13 mouse cellular contexts compared by ENCODE assay signal in genomic region chr9:63727070-63727469, GRCm38 (mm10). TPM values are rescaled to one million over a fixed set of nuclear protein-coding genes. Genes with fewer than 3 reads are reported as not detected.
DNase-seq lines count a peak whose midpoint lies in the region; ATAC-seq and TF ChIP-seq lines count a peak whose summit lies in the region.
"Had no signal": no experiment of that assay in that cellular context is flagged by ENCODE, and none has a peak within 500 bp of the region (broad histone marks: within the 10 kb centered on the region; RNA-seq: fewer than 3 reads in every experiment).

No protein-coding gene starts in this region.

- ATAC-seq in kidney, postnatal 0 days (replicated peaks; ENCODE audit: low FRiP score, low read depth) = no peak
- peak; percentile 14; the same call in 1 of the 2 replicates for ATAC-seq in stomach, embryonic 14.5 days (ENCODE audit: insufficient number of reproducible peaks, insufficient read depth, low FRiP score, low read depth)
- no peak for ATAC-seq in forebrain, embryonic 12.5 days (ENCODE audit: low FRiP score)
- ATAC-seq: hindbrain, embryonic 16.5 days had no signal

- no peaks in the 10 kb centered on the region for H3K36me3 ChIP-seq in kidney, postnatal 0 days (ENCODE audit: insufficient read depth, low read length)
- H3K36me3 ChIP-seq in stomach, embryonic 14.5 days (ENCODE audit: control insufficient read depth, insufficient read depth, low read length) = no peaks in the 10 kb centered on the region
- 0 out of 2 replicates have a peak, but pooled peaks cover 4% of the 10 kb centered on the region for H3K36me3 ChIP-seq in forebrain, embryonic 12.5 days (replicated peaks)

- H3K4me1 ChIP-seq in kidney, postnatal 0 days (replicated peaks; ENCODE audit: insufficient read depth, low read length) = peaks cover 39% of the 10 kb centered on the region
- H3K4me1 ChIP-seq in stomach, embryonic 14.5 days (ENCODE audit: control insufficient read depth, insufficient read depth, low read length) = peaks cover 12% of the 10 kb centered on the region
- H3K4me1 ChIP-seq in forebrain, embryonic 12.5 days = peaks cover 10% of the 10 kb centered on the region

- WGBS in kidney, postnatal 0 days = 78% methylated on average over 6 of the region's 6 CpGs
- WGBS in stomach, embryonic 14.5 days = 74% methylated on average over 6 of the region's 6 CpGs
- 90% methylated on average over 6 of the region's 6 CpGs for WGBS in forebrain, embryonic 12.5 days

- H3K9me3 ChIP-seq in kidney, postnatal 0 days (replicated peaks; ENCODE audit: low read length) = no peaks in the 10 kb centered on the region
- no peaks in the 10 kb centered on the region for H3K9me3 ChIP-seq in stomach, embryonic 14.5 days (ENCODE audit: control insufficient read depth, low read depth, low read length)
- H3K9me3 ChIP-seq in forebrain, embryonic 12.5 days = no peaks in the 10 kb centered on the region
- H3K9me3 ChIP-seq: forebrain, embryonic 10.5 days had no signal

- no peak for DNase-seq in gastrocnemius, adult 2 months
- no peak for DNase-seq in gastrocnemius, postnatal 14 days
- no peak for DNase-seq in kidney, postnatal 0 days (ENCODE audit: low spot score)
- DNase-seq in kidney, postnatal 10 days = no peak
- DNase-seq in liver = peak; percentile 42
- DNase-seq in right cerebral cortex, postnatal 4 days = no peak
- DNase-seq: cerebellum, adult 11-12 months; lung, postnatal 36 days; right cerebral cortex, postnatal 14 days had no signal

- no peaks in the 10 kb centered on the region for H3K27me3 ChIP-seq in kidney, postnatal 0 days (ENCODE audit: insufficient read depth, low read length)
- no peaks in the 10 kb centered on the region for H3K27me3 ChIP-seq in stomach, embryonic 14.5 days (ENCODE audit: control insufficient read depth, insufficient read depth, low read length)
- no peaks in the 10 kb centered on the region for H3K27me3 ChIP-seq in forebrain, embryonic 12.5 days

- no peak overlapping the region for H3K9ac ChIP-seq in kidney, postnatal 0 days (ENCODE audit: low read depth, low read length)
- H3K9ac ChIP-seq in stomach, embryonic 14.5 days (replicated peaks; ENCODE audit: low read depth, low read length) = no peak overlapping the region
- no peak overlapping the region for H3K9ac ChIP-seq in forebrain, embryonic 12.5 days

- no peak overlapping the region for H3K4me3 ChIP-seq in gastrocnemius, adult 2 months
- no peak overlapping the region for H3K4me3 ChIP-seq in kidney, postnatal 0 days (replicated peaks; ENCODE audit: low read depth, low read length)
- no peak overlapping the region for H3K4me3 ChIP-seq in stomach, embryonic 14.5 days (ENCODE audit: low read depth, low read length)
- H3K4me3 ChIP-seq in forebrain, embryonic 12.5 days (replicated peaks) = no peak overlapping the region
- H3K4me3 ChIP-seq: forebrain, embryonic 10.5 days had no signal

- no peak for TF ChIP-seq CTCF in gastrocnemius, adult 2 months (IDR thresholded peaks at IDR 0.05)
- no peak for TF ChIP-seq CTCF in kidney, postnatal 0 days (IDR thresholded peaks at IDR 0.05; ENCODE audit: low read depth)

- no peak overlapping the region for H3K4me2 ChIP-seq in kidney, postnatal 0 days (ENCODE audit: low read length)
- no peak overlapping the region for H3K4me2 ChIP-seq in stomach, embryonic 14.5 days (replicated peaks; ENCODE audit: low read depth, low read length)
- H3K4me2 ChIP-seq in forebrain, embryonic 12.5 days = no peak overlapping the region

- intact Hi-C loops in gastrocnemius, adult 2 months (cut with DNase I) = no loop called here
- intact Hi-C loops in gastrocnemius, postnatal 14 days (cut with DNase I; ENCODE audit: low total_unique reads) = no loop called here

- peak overlapping the region; percentile 72 for H3K27ac ChIP-seq in gastrocnemius, adult 2 months
- H3K27ac ChIP-seq in kidney, postnatal 0 days = peak overlapping the region; percentile 78; the same call in 1 of the 2 replicates
- H3K27ac ChIP-seq in stomach, embryonic 14.5 days (ENCODE audit: low read length) = peak overlapping the region; percentile 17; the same call in 1 of the 2 replicates
- H3K27ac ChIP-seq in forebrain, embryonic 12.5 days = no peak overlapping the region

RNA-seq across cellular contexts. Expression of gene Smad3, which starts 30.7 kb away (rescaled TPM):
- total RNA-seq in gastrocnemius, adult 2 months (2021) = 10 to 100 TPM; 61.7 to 75.3 TPM
- 10 to 100 TPM; 39.3 to 40.2 TPM for total RNA-seq in gastrocnemius, postnatal 14 days (2021)
- polyA plus RNA-seq in kidney, postnatal 0 days (2015; fragmentation: Nextera tagmentation; extraction: Ambion mirVana) = 19.2 and 20.0 TPM in 2 replicates
- polyA plus RNA-seq in stomach, embryonic 14.5 days (2014; fragmentation: Nextera tagmentation; extraction: Ambion mirVana) = 16.5 and 17.3 TPM in 2 replicates
- polyA plus RNA-seq in forebrain, embryonic 12.5 days (2016; fragmentation: Nextera tagmentation; extraction: Ambion mirVana) = 23.1 and 23.6 TPM in 2 replicates
